ENCODE assay signal across 9 mouse cellular contexts in the genomic region with DNA sequence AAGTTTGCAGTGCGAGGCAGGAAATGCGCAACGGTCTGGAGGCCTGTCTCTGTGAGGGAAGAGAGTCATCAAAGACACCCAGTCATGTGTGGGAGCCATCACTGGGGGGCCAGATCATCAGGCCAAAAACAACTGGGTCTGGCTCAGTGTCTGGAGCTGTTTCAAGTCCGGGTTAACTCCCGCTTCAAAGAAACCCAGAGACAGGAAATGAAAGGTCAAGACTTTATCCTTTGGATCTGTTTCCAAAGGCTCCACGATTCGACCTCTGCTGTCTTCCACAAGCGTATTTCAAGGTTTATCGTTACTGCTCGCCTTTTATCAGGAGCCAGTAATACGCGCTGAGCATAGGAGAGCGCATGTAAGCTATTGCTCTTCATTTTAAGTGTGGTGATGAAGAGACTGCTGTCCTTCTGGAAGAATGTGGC.
DNase-seq lines count a peak whose midpoint lies in the region; ATAC-seq and TF ChIP-seq lines count a peak whose summit lies in the region.
"Had no signal": no experiment of that assay in that cellular context is flagged by ENCODE, and none has a peak within 500 bp of the region (broad histone marks: within the 10 kb centered on the region; RNA-seq: fewer than 3 reads in every experiment).

No protein-coding gene starts in this region.

- H3K9me3 ChIP-seq in heart, embryonic 16.5 days (replicated peaks; ENCODE audit: control insufficient read depth, low read length): 0 out of 2 replicates have a peak, but pooled peaks cover 2% of the 10 kb centered on the region
- H3K9me3 ChIP-seq: stomach, embryonic 15.5 days had no signal

- WGBS in heart, embryonic 16.5 days: 52% methylated on average over 13 of the region's 13 CpGs
- 46% methylated on average over 13 of the region's 13 CpGs for WGBS in lung, adult 2 months

- H3K27ac ChIP-seq in heart, embryonic 16.5 days (ENCODE audit: low read length): no peak overlapping the region
- H3K27ac ChIP-seq: stomach, embryonic 15.5 days had no signal

- no peak for TF ChIP-seq POLR2A in lung, adult 2 months (IDR thresholded peaks at IDR 0.05; ENCODE audit: borderline replicate concordance, extremely low read depth, low read depth, low read length)

- H3K4me2 ChIP-seq in heart, embryonic 16.5 days (ENCODE audit: low read depth, low read length): no peak overlapping the region
- H3K4me2 ChIP-seq: stomach, embryonic 15.5 days had no signal

- H3K4me1 ChIP-seq in heart, embryonic 16.5 days (ENCODE audit: control insufficient read depth, insufficient read depth, low read length): no peaks in the 10 kb centered on the region
- H3K4me1 ChIP-seq in lung, adult 2 months (ENCODE audit: control insufficient read depth, insufficient read depth, low read length): no peaks in the 10 kb centered on the region
- H3K4me1 ChIP-seq: stomach, embryonic 15.5 days had no signal

- no peak overlapping the region for H3K9ac ChIP-seq in heart, embryonic 16.5 days (ENCODE audit: low read length)
- H3K9ac ChIP-seq: stomach, embryonic 15.5 days had no signal

- H3K36me3 ChIP-seq in heart, embryonic 16.5 days (ENCODE audit: control insufficient read depth, insufficient read depth): no peaks in the 10 kb centered on the region
- H3K36me3 ChIP-seq: stomach, embryonic 15.5 days had no signal

- peak; percentile 40 for DNase-seq in CD4-positive, CD25-positive, alpha-beta regulatory T cell, adult 2 months (ENCODE audit: low read depth, low spot score)
- peak; percentile 24 for DNase-seq in T-cell, adult 2 months (ENCODE audit: low spot score)
- DNase-seq in lung, adult 2 months: peak; percentile 4
- no peak for DNase-seq in Muller cell, postnatal 12 days (ENCODE audit: inconsistent ontology term)
- no peak for DNase-seq in spleen, adult 12 weeks (ENCODE audit: low spot score)

- TF ChIP-seq CTCF in lung, adult 2 months (IDR thresholded peaks at IDR 0.05; ENCODE audit: insufficient read depth, low read length): no peak

- no peak for ATAC-seq in CD4-positive, CD25-positive, alpha-beta regulatory T cell, adult 4 months
- ATAC-seq in heart, embryonic 16.5 days (replicated peaks; ENCODE audit: extremely low read depth, insufficient read depth, low FRiP score): 0 out of 2 replicates have a peak, but pooled peaks have one; percentile 45
- no peak for ATAC-seq in frontal cortex, adult (ENCODE audit: low TSS enrichment)

- no peak overlapping the region for H3K4me3 ChIP-seq in heart, embryonic 16.5 days (ENCODE audit: low read length)
- no peak overlapping the region for H3K4me3 ChIP-seq in lung, adult 2 months (replicated peaks; ENCODE audit: extremely low read depth, low read depth, low read length)
- H3K4me3 ChIP-seq: stomach, embryonic 15.5 days had no signal

- no peaks in the 10 kb centered on the region for H3K27me3 ChIP-seq in heart, embryonic 16.5 days (ENCODE audit: control insufficient read depth, insufficient read depth, low read length)
- H3K27me3 ChIP-seq: stomach, embryonic 15.5 days had no signal

Comparison
In these comparisons a context has a peak if more than half of its experiments do, and no peak if none do; other contexts are left out.
1. DNase-seq: peak in CD4-positive, CD25-positive, alpha-beta regulatory T cell, adult 2 months (single experiment), T-cell, adult 2 months (single experiment) and lung, adult 2 months (single experiment); none in Muller cell, postnatal 12 days (single experiment) and spleen, adult 12 weeks (single experiment).